Mouse (Mus musculus): ENCODE data around the gene Il12rb1.

- TF ChIP-seq CTCF (IDR thresholded peaks at IDR 0.05; ENCODE audit: borderline replicate concordance, extremely low read depth, insufficient read depth, insufficient read length) (no peak), POLR2A (IDR thresholded peaks at IDR 0.05; ENCODE audit: borderline replicate concordance, extremely low read depth, insufficient read depth, insufficient read length, poor library complexity, severe bottlenecking) (no peak)
Observed at GRCm38 (mm10) chr8:70868559-70869198, 60.4 kb downstream of the Il12rb1 start.

Measured in brain, embryonic 14.5 days (tissue).